In the genomic region with DNA sequence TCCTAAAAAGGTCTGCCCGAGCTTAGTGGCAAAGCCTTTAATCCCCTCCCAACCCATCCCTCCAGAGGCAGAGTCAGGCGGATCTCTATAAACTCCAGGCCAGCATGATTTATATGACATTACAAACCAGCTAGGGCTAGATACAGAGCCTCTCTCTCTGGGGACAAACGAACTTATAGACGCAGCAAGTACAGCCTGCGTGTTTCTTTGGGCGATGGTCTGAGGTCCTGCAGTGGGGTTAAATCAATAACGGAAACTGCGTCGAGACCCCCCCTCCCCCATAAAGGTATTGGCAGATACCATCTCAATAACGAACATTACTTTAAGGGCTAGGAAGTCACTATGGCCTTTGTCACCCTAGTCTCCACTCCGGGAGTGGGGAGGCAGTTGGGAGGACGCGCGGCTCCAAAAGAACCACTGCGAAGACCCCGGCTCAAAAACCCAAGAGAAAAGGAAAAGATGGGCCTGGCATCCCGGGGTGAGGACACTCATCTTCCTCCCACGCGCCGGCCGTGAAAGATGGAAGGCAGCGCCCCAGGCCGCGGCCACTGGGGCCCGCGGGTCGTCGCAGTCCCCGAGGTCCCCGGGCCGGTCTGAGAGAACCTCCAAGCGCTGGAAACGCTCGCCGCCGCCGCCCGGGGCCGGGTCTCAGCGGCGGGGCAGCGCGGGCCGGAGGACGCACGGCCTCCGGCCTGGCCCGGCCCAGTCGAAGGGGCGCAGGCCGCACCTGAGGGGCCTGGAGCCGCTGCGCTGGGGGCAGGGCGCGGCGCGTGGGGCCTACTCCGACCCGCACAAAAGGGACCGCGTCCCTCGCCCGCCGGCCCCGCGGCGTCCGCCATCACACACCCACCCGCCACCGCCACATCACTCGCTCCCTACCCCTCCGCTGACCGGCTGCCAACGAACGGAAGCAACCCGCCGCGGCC, we compare ENCODE assay signal across 8 mouse cellular contexts. TPM values are rescaled to one million over a fixed set of nuclear protein-coding genes. Genes with fewer than 3 reads are reported as not detected.
DNase-seq lines count a peak whose midpoint lies in the region; ATAC-seq and TF ChIP-seq lines count a peak whose summit lies in the region.

No protein-coding gene starts in this region.

- H3K27ac ChIP-seq in kidney, postnatal 0 days: peak overlapping the region; percentile 96
- peak overlapping the region; percentile 66 for H3K27ac ChIP-seq in MEL (ENCODE audit: control insufficient read depth, low read depth, low read length)
- H3K27ac ChIP-seq in hindbrain, embryonic 11.5 days (ENCODE audit: low read depth, low read length): peak overlapping the region; percentile 94
- peak overlapping the region; percentile 93 for H3K27ac ChIP-seq in liver, embryonic 11.5 days (ENCODE audit: low read depth, low read length)
- peak overlapping the region; percentile 84 for H3K27ac ChIP-seq in olfactory bulb, adult 2 months (ENCODE audit: insufficient read depth, low read depth, low read length)

- WGBS in kidney, postnatal 0 days: under 1% methylated on average over 65 of the region's 78 CpGs
- WGBS in hindbrain, embryonic 11.5 days: 2% methylated on average over 68 of the region's 78 CpGs
- under 1% methylated on average over 78 of the region's 78 CpGs for whole genome bisulfite sequencing in liver, embryonic 11.5 days
- WGBS in olfactory bulb, adult 2 months: under 1% methylated on average over 78 of the region's 78 CpGs

- no peak for TF ChIP-seq EP300 in MEL (IDR thresholded peaks at IDR 0.05; ENCODE audit: low read depth in 1 of 2, low read length in 2 of 2)

- no peak for TF ChIP-seq RAD21 in MEL (IDR thresholded peaks at IDR 0.05; ENCODE audit: low read depth, low read length)

- peaks cover 22% of the 10 kb centered on the region for H3K36me3 ChIP-seq in kidney, postnatal 0 days (ENCODE audit: insufficient read depth, low read length)
- H3K36me3 ChIP-seq in MEL (ENCODE audit: control insufficient read depth in 1 of 2, insufficient read depth in 2 of 2, low read length in 2 of 2): peaks cover 25 to 37% of the 10 kb centered on the region in 2 experiments
- H3K36me3 ChIP-seq in hindbrain, embryonic 11.5 days (ENCODE audit: control insufficient read depth, insufficient read depth, low read length): peaks cover 9% of the 10 kb centered on the region; the same call in 1 of the 2 replicates
- H3K36me3 ChIP-seq in liver, embryonic 11.5 days (ENCODE audit: control insufficient read depth, insufficient read depth, low read length): peaks cover 28% of the 10 kb centered on the region; the same call in 1 of the 2 replicates

- peak overlapping the region; percentile 94 for H3K4me3 ChIP-seq in kidney, postnatal 0 days (replicated peaks; ENCODE audit: low read depth, low read length)
- peak overlapping the region; percentile 84 to 91 for H3K4me3 ChIP-seq in MEL (ENCODE audit: control insufficient read depth in 1 of 2, insufficient read depth in 1 of 2, low read depth in 2 of 2, low read length in 2 of 2)
- H3K4me3 ChIP-seq in hindbrain, embryonic 11.5 days (ENCODE audit: low read depth, low read length): peak overlapping the region; percentile 99
- H3K4me3 ChIP-seq in liver, embryonic 11.5 days (ENCODE audit: low read depth, low read length): peak overlapping the region; percentile 99
- H3K4me3 ChIP-seq in olfactory bulb, adult 2 months (ENCODE audit: insufficient read depth, low read depth, low read length): peak overlapping the region; percentile 99

- H3K4me1 ChIP-seq in kidney, postnatal 0 days (replicated peaks; ENCODE audit: insufficient read depth, low read length): no peaks in the 10 kb centered on the region
- peaks cover 4 to 18% of the 10 kb centered on the region in 2 experiments; a peak in 2 of 4 replicates for H3K4me1 ChIP-seq in MEL (ENCODE audit: control insufficient read depth in 1 of 2, insufficient read depth in 2 of 2, low read length in 2 of 2)
- H3K4me1 ChIP-seq in hindbrain, embryonic 11.5 days (replicated peaks; ENCODE audit: control insufficient read depth, insufficient read depth, low read length): no peaks in the 10 kb centered on the region
- H3K4me1 ChIP-seq in liver, embryonic 11.5 days (replicated peaks; ENCODE audit: control insufficient read depth, insufficient read depth, low read length): peaks cover 14% of the 10 kb centered on the region
- H3K4me1 ChIP-seq in olfactory bulb, adult 2 months (ENCODE audit: control insufficient read depth, insufficient read depth, low read length): 0 out of 2 replicates have a peak, but pooled peaks cover 2% of the 10 kb centered on the region

- peak overlapping the region; percentile 90 for H3K9ac ChIP-seq in kidney, postnatal 0 days (ENCODE audit: low read depth, low read length)
- H3K9ac ChIP-seq in MEL (ENCODE audit: control insufficient read depth, low read depth, low read length, poor library complexity, severe bottlenecking): peak overlapping the region; percentile 84
- H3K9ac ChIP-seq in hindbrain, embryonic 11.5 days (ENCODE audit: low read depth, low read length): peak overlapping the region; percentile 99
- H3K9ac ChIP-seq in liver, embryonic 11.5 days (ENCODE audit: low read depth, low read length): peak overlapping the region; percentile 97

- no peaks in the 10 kb centered on the region for H3K27me3 ChIP-seq in kidney, postnatal 0 days (ENCODE audit: insufficient read depth, low read length)
- H3K27me3 ChIP-seq in MEL (ENCODE audit: control insufficient read depth in 1 of 2, insufficient read depth in 2 of 2, low read length in 2 of 2): no peaks in the 10 kb centered on the region
- no peaks in the 10 kb centered on the region for H3K27me3 ChIP-seq in hindbrain, embryonic 11.5 days (ENCODE audit: control insufficient read depth, insufficient read depth, low read length)
- no peaks in the 10 kb centered on the region for H3K27me3 ChIP-seq in liver, embryonic 11.5 days (replicated peaks; ENCODE audit: control insufficient read depth, insufficient read depth, low read length)

- peak in 1 of 2 experiments; percentile 66; a peak in 2 of 4 replicates for TF ChIP-seq POLR2A in MEL (IDR thresholded peaks at IDR 0.05; ENCODE audit: control insufficient read depth in 1 of 2, insufficient read depth in 1 of 2, low read depth in 1 of 2, low read length in 2 of 2, poor library complexity in 1 of 2)
- TF ChIP-seq POLR2A in olfactory bulb, adult 2 months (IDR thresholded peaks at IDR 0.05; ENCODE audit: insufficient read depth, low read depth, low read length): no peak; the same call in 1 of the 2 replicates

- peak; percentile 74 for ATAC-seq in kidney, postnatal 0 days (replicated peaks; ENCODE audit: low FRiP score, low read depth)
- peak; percentile 87 for ATAC-seq in hindbrain, embryonic 11.5 days (ENCODE audit: low FRiP score)
- ATAC-seq in liver, embryonic 11.5 days (replicated peaks; ENCODE audit: low FRiP score): peak; percentile 68

- TF ChIP-seq CTCF in kidney, postnatal 0 days (IDR thresholded peaks at IDR 0.05; ENCODE audit: low read depth): no peak
- TF ChIP-seq CTCF in MEL (IDR thresholded peaks at IDR 0.05 in 2 of 3, conservative IDR thresholded peaks at IDR 0.05 in 1 of 3; ENCODE audit: control insufficient read depth in 1 of 3, insufficient read depth in 1 of 3, low read depth in 2 of 3, low read length in 3 of 3, poor library complexity in 1 of 3, severe bottlenecking in 1 of 3): no peak
- TF ChIP-seq CTCF in olfactory bulb, adult 2 months (IDR thresholded peaks at IDR 0.05; ENCODE audit: insufficient read depth, low read depth, low read length): no peak

- H3K79me2 ChIP-seq in MEL (ENCODE audit: control insufficient read depth, insufficient read depth, low read length, poor library complexity): peaks cover 32% of the 10 kb centered on the region

- no peaks in the 10 kb centered on the region for H3K9me3 ChIP-seq in kidney, postnatal 0 days (replicated peaks; ENCODE audit: low read length)
- no peaks in the 10 kb centered on the region for H3K9me3 ChIP-seq in MEL (replicated peaks; ENCODE audit: insufficient read depth, low read length)
- no peaks in the 10 kb centered on the region for H3K9me3 ChIP-seq in hindbrain, embryonic 11.5 days (ENCODE audit: control insufficient read depth, low read length)
- no peaks in the 10 kb centered on the region for H3K9me3 ChIP-seq in liver, embryonic 11.5 days (ENCODE audit: control insufficient read depth, low read length)

- peak overlapping the region; percentile 67 for H3K4me2 ChIP-seq in kidney, postnatal 0 days (ENCODE audit: low read length)
- H3K4me2 ChIP-seq in hindbrain, embryonic 11.5 days (replicated peaks; ENCODE audit: low read depth, low read length): peak overlapping the region; percentile 71
- peak overlapping the region; percentile 77 for H3K4me2 ChIP-seq in liver, embryonic 11.5 days

- peak; percentile 24 for DNase-seq in kidney, postnatal 0 days (ENCODE audit: low spot score)
- DNase-seq in kidney, adult 9 months: no peak
- DNase-seq in MEL (ENCODE audit: low read depth, low spot score): peak; percentile 57
- peak; percentile 9 for DNase-seq in embryo, embryonic 11.5 days (ENCODE audit: low read depth, low spot score)
- peak; percentile 57 for DNase-seq in hindbrain, embryonic 11.5 days (ENCODE audit: low spot score)
- DNase-seq in liver, embryonic 11.5 days (ENCODE audit: low spot score): peak; percentile 68
- DNase-seq in kidney, postnatal 36 days: no peak

TF ChIP-seq in MEL, 35 proteins besides CTCF, POLR2A, EP300 and RAD21 (continues in another document):
- TF ChIP-seq UBTF (IDR thresholded peaks at IDR 0.05; ENCODE audit: borderline replicate concordance, insufficient read depth, low read depth, low read length) (no peak), NRF1 (IDR thresholded peaks at IDR 0.05; ENCODE audit: insufficient read depth, low read depth, low read length, poor library complexity, severe bottlenecking) (no peak), TCF12 (IDR thresholded peaks at IDR 0.05; ENCODE audit: low read depth, low read length) (no peak), MEF2A (IDR thresholded peaks at IDR 0.05; ENCODE audit: extremely low read depth, insufficient replicate concordance, low read depth, low read length, poor library complexity, severe bottlenecking) (no peak), POLR2AphosphoS5 (IDR thresholded peaks at IDR 0.05; ENCODE audit: borderline replicate concordance, low read depth, low read length) (no peak), ZKSCAN1 (IDR thresholded peaks at IDR 0.05; ENCODE audit: low read depth, low read length) (no peak), JUND (IDR thresholded peaks at IDR 0.05; ENCODE audit: low read depth, low read length) (no peak), NELFE (IDR thresholded peaks at IDR 0.05; ENCODE audit: low read depth, low read length) (no peak)

RNA-seq across cellular contexts. Expression of a gene that starts 0.6 kb away (rescaled TPM):
- polyA plus RNA-seq in kidney, postnatal 0 days (2015; fragmentation: Nextera tagmentation; extraction: Ambion mirVana): 84.2 and 91.3 TPM in 2 replicates
- total RNA-seq in MEL (2012; rRNA removed): 41.5 and 46.4 TPM in 2 replicates
- polyA plus RNA-seq in MEL (2012; ENCODE audit: insufficient read depth in 1 of 2, insufficient read length in 2 of 2, low read depth in 1 of 2, low replicate concordance in 2 of 2, missing spikeins in 1 of 2): 10 to 100 TPM; 65.4 to 66.8 TPM
- 155 and 176 TPM in 2 replicates for polyA plus RNA-seq in hindbrain, embryonic 11.5 days (2014; fragmentation: Nextera tagmentation; extraction: Ambion mirVana)
- polyA plus RNA-seq in liver, embryonic 11.5 days (2014; fragmentation: Nextera tagmentation; extraction: Ambion mirVana): 116 and 123 TPM in 2 replicates
- 78.8 TPM in 1 of 2 replicates, not detected in the other for polyA plus RNA-seq in olfactory bulb, adult 2 months (2012; ENCODE audit: insufficient read depth, insufficient read length, low replicate concordance, missing spikeins)

Comparison
In these comparisons a context has a peak if more than half of its experiments do, and no peak if none do; other contexts are left out.
1. DNase-seq: peak in kidney, postnatal 0 days (single experiment), MEL (single experiment), embryo, embryonic 11.5 days (single experiment), hindbrain, embryonic 11.5 days (single experiment) and liver, embryonic 11.5 days (single experiment); none in kidney, adult 9 months (single experiment) and kidney, postnatal 36 days (0 of 2).
2. Peak in every context shown above with its lines, with median percentiles within 50 percentile points of each other: ATAC-seq, H3K27ac ChIP-seq, H3K4me2 ChIP-seq, H3K4me3 ChIP-seq and H3K9ac ChIP-seq.